Mouse (Mus musculus): ENCODE data around the gene Gpsm2. TPM values are rescaled to one million over a fixed set of nuclear protein-coding genes. Genes with fewer than 3 reads are reported as not detected.

The Gpsm2 gene
- 6.7 TPM for polyA plus RNA-seq (2017; shearing (Covaris generic))

DNA sequence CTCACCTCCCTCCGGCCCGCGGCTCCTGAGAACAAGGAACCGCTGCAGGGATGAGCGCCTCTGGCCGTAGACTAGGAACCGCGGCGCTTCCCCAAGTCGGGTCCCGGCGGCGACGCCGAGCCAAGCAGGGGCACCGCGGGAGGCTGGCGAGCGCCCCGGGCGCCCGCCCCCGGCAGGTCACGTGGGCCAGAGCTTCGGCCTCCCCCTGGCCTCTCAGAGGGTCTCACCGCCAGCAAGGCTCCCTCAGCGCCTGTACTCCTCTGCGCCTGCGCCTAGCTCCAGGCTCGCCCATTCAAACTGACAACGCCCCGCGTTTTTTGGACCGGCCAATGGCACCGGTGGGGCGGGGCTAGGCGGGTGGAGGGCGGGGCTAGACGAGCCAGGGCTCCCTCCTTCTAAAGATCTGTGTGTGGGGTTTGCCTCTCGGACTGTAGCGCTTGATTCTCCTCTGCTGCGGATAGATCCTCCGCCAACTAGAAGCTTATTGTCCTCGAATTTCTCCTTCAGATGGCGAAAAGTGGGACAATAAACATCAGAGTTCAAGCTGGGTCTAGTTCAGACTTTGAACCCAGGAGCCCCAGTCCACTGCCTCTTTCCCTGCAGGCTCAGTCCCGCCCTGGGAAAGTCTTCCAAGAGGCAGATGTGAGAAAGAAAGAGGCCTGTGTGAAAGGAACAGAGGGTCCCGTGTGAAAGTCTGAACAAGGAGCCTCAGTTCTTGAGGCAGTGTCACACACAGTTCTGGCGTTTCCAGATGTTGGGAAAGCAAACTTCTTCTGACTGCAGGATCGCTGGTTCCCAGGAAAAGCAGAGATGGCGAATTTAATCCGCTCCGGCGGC, at the start of gene Gpsm2:
Gene Gpsm2, minus strand, starts transcription at position 274 of the 837 bp plus-strand sequence.

DNA sequence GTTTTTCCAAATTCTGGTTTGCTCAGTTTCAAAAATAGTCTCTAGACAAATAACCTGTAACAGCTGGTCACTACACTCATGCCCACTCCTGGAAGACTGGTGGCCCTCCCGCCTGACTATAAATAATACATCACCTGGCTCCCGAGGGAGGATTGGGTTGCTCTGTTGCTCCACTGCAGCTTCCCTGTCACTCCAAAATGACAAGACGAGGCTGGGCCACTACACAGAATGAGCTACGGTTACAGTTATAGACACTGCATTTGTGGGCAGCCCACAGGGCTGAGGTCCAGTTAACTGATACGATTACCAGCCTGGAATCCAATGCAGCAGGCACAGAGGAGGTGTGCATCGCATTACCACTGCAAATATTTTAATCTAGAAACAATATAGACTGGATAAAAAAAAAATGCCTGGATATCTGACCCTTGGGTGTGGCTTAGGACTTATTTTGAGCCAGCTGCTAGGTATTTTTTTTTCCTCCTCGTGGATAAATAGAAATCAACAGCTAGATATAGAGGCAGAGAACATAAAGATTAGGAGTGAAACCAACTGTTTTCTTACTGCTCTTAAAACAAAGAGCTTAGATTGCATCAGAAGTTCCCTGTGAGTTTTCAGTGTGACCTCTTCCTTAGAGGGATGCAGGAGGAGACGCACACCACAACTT, 17.1 kb upstream of the Gpsm2 start, which contains the start of gene Aknad1:
Gene Aknad1, plus strand, starts transcription at position 614 of the 664 bp plus-strand sequence.

GRCm38 (mm10) chr3:108653710-108654379, 68.3 kb downstream of the Gpsm2 start, which contains the start of gene Clcc1:
TSS of gene Clcc1 (plus strand) at chr3:108653913.

Other genes with a start within 250 kb of the Gpsm2 start
- gene 1700013F07Rik, start 188.2 kb downstream of the Gpsm2 start, polyA plus RNA-seq (2017; shearing (Covaris generic)), result not detected
- 0.16 TPM for gene 5330417C22Rik, start 185.8 kb downstream of the Gpsm2 start, polyA plus RNA-seq (2017; shearing (Covaris generic))
- gene Tmem167b, start 159.8 kb downstream of the Gpsm2 start, polyA plus RNA-seq (2017; shearing (Covaris generic)), result 33.1 TPM
- gene Taf13, start 150.6 kb downstream of the Gpsm2 start, polyA plus RNA-seq (2017; shearing (Covaris generic)), result 27.5 TPM
- gene Wdr47, start 131.0 kb downstream of the Gpsm2 start, polyA plus RNA-seq (2017; shearing (Covaris generic)), result 12.3 TPM
- 61.3 TPM for gene Clcc1, start 68.4 kb downstream of the Gpsm2 start, polyA plus RNA-seq (2017; shearing (Covaris generic))
- gene Aknad1, start 17.3 kb upstream of the Gpsm2 start, polyA plus RNA-seq (2017; shearing (Covaris generic)), result 0.04 TPM
- gene Stxbp3, start 118.2 kb upstream of the Gpsm2 start, polyA plus RNA-seq (2017; shearing (Covaris generic)), result 59.5 TPM
- 0.26 TPM for gene Fndc7, start 167.7 kb upstream of the Gpsm2 start, polyA plus RNA-seq (2017; shearing (Covaris generic))
- gene Prpf38b, start 189.4 kb upstream of the Gpsm2 start, polyA plus RNA-seq (2017; shearing (Covaris generic)), result 206 TPM
- 1.7 TPM for gene Henmt1, start 217.6 kb upstream of the Gpsm2 start, polyA plus RNA-seq (2017; shearing (Covaris generic))
- not detected for gene Gm9857, start 218.1 kb upstream of the Gpsm2 start, polyA plus RNA-seq (2017; shearing (Covaris generic))

Measured in CD4-positive, CD25-positive, alpha-beta regulatory T cell (primary cell).